Mouse (Mus musculus) G1E-ER4 (cell line): ENCODE results near the gene Crat. TPM values are rescaled to one million over a fixed set of nuclear protein-coding genes. Genes with fewer than 3 reads are reported as not detected.

ENCODE experiments used
- GATA1 ChIP-seq: IDR thresholded peaks from one replicate; pipeline ENCODE4 v1.8.0; 2012; ENCODE audit warnings: low read length, inconsistent platforms
- polyA plus RNA-seq: library from polyadenylated mRNA; stranded (reverse); fragments of >175 nt; gene quantifications from 2 replicates; pipeline ENCODE4 v1.2.3, GENCODE M21; 2012

The Crat gene
- polyA plus RNA-seq, result 35.7 and 40.4 TPM in 2 replicates

- no peak for TF ChIP-seq GATA1
These were observed at the start of gene Crat for GRCm38 (mm10) chr2:30415157-30415935. Gene Crat (minus strand): TSS chr2:30415813.

- no peak for TF ChIP-seq GATA1
These were observed 48.8 kb upstream of the Crat start for GRCm38 (mm10) chr2:30464411-30464810.

- TF ChIP-seq GATA1, result peak; percentile 25
These were observed 48.3 kb upstream of the Crat start for GRCm38 (mm10) chr2:30463904-30464330.

GRCm38 (mm10) chr2:30463341-30463761 lies 47.7 kb upstream of the Crat start:
- TF ChIP-seq GATA1, result no peak

- TF ChIP-seq GATA1, result no peak
These were observed 43.6 kb upstream of the Crat start for GRCm38 (mm10) chr2:30459241-30459640.

- TF ChIP-seq GATA1, result no peak
These were observed 42.7 kb upstream of the Crat start for GRCm38 (mm10) chr2:30458349-30458748.

- no peak for TF ChIP-seq GATA1
These were observed 40.7 kb upstream of the Crat start for GRCm38 (mm10) chr2:30456104-30456980.

GRCm38 (mm10) chr2:30454587-30454986 lies 39.0 kb upstream of the Crat start:
- TF ChIP-seq GATA1, result no peak

GRCm38 (mm10) chr2:30453570-30453969 lies 38.0 kb upstream of the Crat start:
- TF ChIP-seq GATA1, result no peak

- no peak for TF ChIP-seq GATA1
These were observed 35.9 kb upstream of the Crat start for GRCm38 (mm10) chr2:30451525-30451924.

GRCm38 (mm10) chr2:30450530-30450929 lies 34.9 kb upstream of the Crat start:
- no peak for TF ChIP-seq GATA1

GRCm38 (mm10) chr2:30448371-30448770 lies 32.8 kb upstream of the Crat start:
- no peak for TF ChIP-seq GATA1

GRCm38 (mm10) chr2:30446891-30447826 lies 31.5 kb upstream of the Crat start:
- no peak for TF ChIP-seq GATA1

GRCm38 (mm10) chr2:30445312-30445711 lies 29.7 kb upstream of the Crat start:
- no peak for TF ChIP-seq GATA1

GRCm38 (mm10) chr2:30444450-30444849 lies 28.8 kb upstream of the Crat start:
- no peak for TF ChIP-seq GATA1

- TF ChIP-seq GATA1, result no peak
These were observed 28.4 kb upstream of the Crat start for GRCm38 (mm10) chr2:30444006-30444405.
